Mouse (Mus musculus) liver, embryonic 16.5 days (tissue): Measurements from ENCODE around the gene Gnmt. TPM values are rescaled to one million over a fixed set of nuclear protein-coding genes. Genes with fewer than 3 reads are reported as not detected.

ENCODE experiments used
- ATAC-seq: fragments of 200-750 bp; cut with Nextera tagmentation; 2 replicates; pipeline ENCODE4 v1.8.0; 2017; ENCODE audit warnings: low read depth, mild to moderate bottlenecking, moderate number of reproducible peaks, moderate library complexity
- H3K27ac ChIP-seq: fragments of 300-500 bp; sonication (generic); 2 replicates; pipeline ENCODE4 v1.5.1; 2014; ENCODE audit warnings: mild to moderate bottlenecking, low read length
- H3K27me3 ChIP-seq: fragments of 300-500 bp; sonication (generic); 2 replicates; pipeline ENCODE4 v1.6.1; 2014; ENCODE audit warnings: low read depth, low read length, mixed read lengths; ENCODE audit not compliant: control insufficient read depth, insufficient read depth
- H3K36me3 ChIP-seq: fragments of 300-500 bp; sonication (generic); 2 replicates; pipeline ENCODE4 v1.6.1; 2014; ENCODE audit warnings: mild to moderate bottlenecking; ENCODE audit not compliant: control insufficient read depth, insufficient read depth
- H3K4me1 ChIP-seq: fragments of 300-500 bp; sonication (generic); 2 replicates; pipeline ENCODE4 v1.6.1; 2014; ENCODE audit warnings: low read depth, low read length, mixed read lengths; ENCODE audit not compliant: control insufficient read depth
- H3K4me2 ChIP-seq: fragments of 300-500 bp; sonication (generic); 2 replicates; pipeline ENCODE4 v1.6.1; 2014; ENCODE audit warnings: low read depth, low read length, mixed read lengths
- H3K4me3 ChIP-seq: fragments of 300-500 bp; sonication (generic); 2 replicates; pipeline ENCODE4 v1.5.1; 2014; ENCODE audit warnings: low read depth, mild to moderate bottlenecking, low read length
- H3K9ac ChIP-seq: fragments of 300-500 bp; sonication (generic); 2 replicates; pipeline ENCODE4 v1.6.1; 2014; ENCODE audit warnings: low read depth, low read length
- H3K9me3 ChIP-seq: fragments of 300-500 bp; sonication (generic); replicated peaks from 2 replicates; pipeline ENCODE4 v1.6.1; 2016; ENCODE audit warnings: low read length; ENCODE audit not compliant: control insufficient read depth
- WGBS: fragments of 180-500 bp; shearing (Covaris S2); extraction: QIAGEN DNeasy Blood & Tissue Kit; methylation state at CpG from one replicate; pipeline ENCODE4 v1.1.7; 2014; ENCODE audit not compliant: insufficient replicate concordance; 5-methylcytosine and 5-hydroxymethylcytosine counted together
- polyA plus RNA-seq: library from polyadenylated mRNA; unstranded; fragments of >200 nt; fragmentation: Nextera tagmentation; extraction: Ambion mirVana; gene quantifications from 2 replicates; pipeline ENCODE4 v1.2.1, GENCODE M21; 2015

Gene Gnmt
- polyA plus RNA-seq, 1 experiment from 2014 or later, result 152 TPM

GRCm38 (mm10) chr17:46713849-46714248, 15.1 kb downstream of the Gnmt start:
- no peaks in the 10 kb centered on the region for H3K27me3 ChIP-seq
- H3K4me1 ChIP-seq, result peaks cover 16% of the 10 kb centered on the region
- H3K9me3 ChIP-seq, result no peaks in the 10 kb centered on the region
- no peak overlapping the region for H3K4me3 ChIP-seq
- no peak overlapping the region for H3K27ac ChIP-seq
- no peak for ATAC-seq
- no peak overlapping the region for H3K9ac ChIP-seq
- H3K36me3 ChIP-seq, result peaks cover 13% of the 10 kb centered on the region
- no peak overlapping the region for H3K4me2 ChIP-seq
- 83% methylated on average over 9 of the region's 9 CpGs for WGBS

- Histone ChIP-seq H3K4me2 (peak overlapping the region; percentile 73), H3K9me3 (no peaks in the 10 kb centered on the region), H3K4me1 (peaks cover 16% of the 10 kb centered on the region), H3K36me3 (peaks cover 13% of the 10 kb centered on the region), H3K27ac (no peak overlapping the region), H3K27me3 (no peaks in the 10 kb centered on the region), H3K4me3 (peak overlapping the region; percentile 99), H3K9ac (peak overlapping the region; percentile 95)
- 10% methylated on average over 7 of the region's 7 CpGs for WGBS
- ATAC-seq, result no peak
These were observed 16.5 kb downstream of the Gnmt start for GRCm38 (mm10) chr17:46712442-46712841.

GRCm38 (mm10) chr17:46711612-46712271, 17.2 kb downstream of the Gnmt start:
- H3K4me2 ChIP-seq, result peak overlapping the region; percentile 73
- peak; percentile 58 for ATAC-seq
- peak overlapping the region; percentile 95 for H3K9ac ChIP-seq
- peaks cover 16% of the 10 kb centered on the region for H3K4me1 ChIP-seq
- H3K4me3 ChIP-seq, result peak overlapping the region; percentile 99
- H3K9me3 ChIP-seq, result no peaks in the 10 kb centered on the region
- under 1% methylated on average over 76 of the region's 76 CpGs for WGBS
- H3K36me3 ChIP-seq, result peaks cover 13% of the 10 kb centered on the region
- H3K27me3 ChIP-seq, result no peaks in the 10 kb centered on the region
- H3K27ac ChIP-seq, result peak overlapping the region; percentile 79

GRCm38 (mm10) chr17:46710959-46711597, 17.9 kb downstream of the Gnmt start, which contains the start of gene Pex6:
Pex6 (plus strand) TSS chr17:46711463.
- Histone ChIP-seq H3K27ac (peak within 1 kb of the TSS; percentile 79), H3K36me3 (peaks cover 13% of the 10 kb centered on the region), H3K4me3 (peak within 1 kb of the TSS; percentile 99), H3K9ac (peak within 1 kb of the TSS; percentile 95), H3K4me2 (peak within 1 kb of the TSS; percentile 73), H3K27me3 (no peaks in the 10 kb centered on the region), H3K9me3 (no peaks in the 10 kb centered on the region), H3K4me1 (peaks cover 16% of the 10 kb centered on the region)
- peak; percentile 86 for ATAC-seq
- 7% methylated on average over 36 of the region's 36 CpGs for WGBS

- no peak overlapping the region for H3K9ac ChIP-seq
- ATAC-seq, result no peak
- H3K9me3 ChIP-seq, result no peaks in the 10 kb centered on the region
- no peaks in the 10 kb centered on the region for H3K27me3 ChIP-seq
- no peak overlapping the region for H3K4me3 ChIP-seq
- 83% methylated on average over 14 of the region's 14 CpGs for WGBS
- H3K4me2 ChIP-seq, result no peak overlapping the region
- H3K36me3 ChIP-seq, result no peaks in the 10 kb centered on the region
- H3K4me1 ChIP-seq, result peaks cover 34% of the 10 kb centered on the region
- H3K27ac ChIP-seq, result no peak overlapping the region
These were observed 22.4 kb downstream of the Gnmt start for GRCm38 (mm10) chr17:46706375-46707089.

GRCm38 (mm10) chr17:46704887-46705835, 23.8 kb downstream of the Gnmt start, which contains the start of gene Ppp2r5d:
Ppp2r5d (minus strand) TSS chr17:46705111.
- peak; percentile 95 for ATAC-seq
- Histone ChIP-seq H3K27me3 (no peaks in the 10 kb centered on the region), H3K9ac (peak within 1 kb of the TSS; percentile 93), H3K36me3 (no peaks in the 10 kb centered on the region), H3K4me1 (peaks cover 31% of the 10 kb centered on the region), H3K27ac (peak within 1 kb of the TSS; percentile 88), H3K4me2 (peak within 1 kb of the TSS; percentile 88), H3K9me3 (no peaks in the 10 kb centered on the region), H3K4me3 (peak within 1 kb of the TSS; percentile 93)
- 1% methylated on average over 48 of the region's 48 CpGs for WGBS

- Histone ChIP-seq H3K36me3 (peaks cover 3% of the 10 kb centered on the region; the same call in 1 of the 2 replicates), H3K4me3 (peak overlapping the region; percentile 93), H3K9ac (peak overlapping the region; percentile 93), H3K27ac (peak overlapping the region; percentile 88), H3K27me3 (no peaks in the 10 kb centered on the region), H3K4me1 (peaks cover 35% of the 10 kb centered on the region), H3K9me3 (no peaks in the 10 kb centered on the region), H3K4me2 (peak overlapping the region; percentile 88)
- peak; percentile 59; the same call in 1 of the 2 replicates for ATAC-seq
- 2% methylated on average over 39 of the region's 41 CpGs for WGBS
These were observed 24.7 kb downstream of the Gnmt start for GRCm38 (mm10) chr17:46703971-46704886.
